Mouse (Mus musculus): ENCODE results near the gene Top3a.

- no peak for TF ChIP-seq CTCF (IDR thresholded peaks at IDR 0.05; ENCODE audit: extremely low read depth, insufficient read length, insufficient replicate concordance, low read depth, low read length)
- TF ChIP-seq POLR2A (IDR thresholded peaks at IDR 0.05; ENCODE audit: low read depth, low read length), result no peak
Measured at GRCm38 (mm10) chr11:60800892-60801291, 23.7 kb upstream of the Top3a start.
